Mouse (Mus musculus) heart, embryonic 13.5 days (tissue): ENCODE results near the gene H2afz. TPM values are rescaled to one million over a fixed set of nuclear protein-coding genes. Genes with fewer than 3 reads are reported as not detected.
"Not testable (repeated sequence)": the region's sequence is repeated elsewhere in the genome, so short reads cannot be mapped to it uniquely, and the experiment has no call there.

Experiments used
- ATAC-seq: fragments of 200-750 bp; cut with Nextera tagmentation; 2 replicates; pipeline ENCODE4 v1.8.0; 2017; ENCODE audit warnings: moderate TSS enrichment; ENCODE audit not compliant: insufficient number of reproducible peaks, low FRiP score, low TSS enrichment; ENCODE audit errors: extremely low read depth
- H3K27ac ChIP-seq: fragments of 300-500 bp; sonication (generic); replicated peaks from 2 replicates; pipeline ENCODE4 v1.5.1; 2015; ENCODE audit warnings: moderate library complexity, mild to moderate bottlenecking, inconsistent platforms
- H3K27me3 ChIP-seq: fragments of 300-500 bp; sonication (generic); replicated peaks from 2 replicates; pipeline ENCODE4 v1.6.1; 2015; ENCODE audit warnings: mild to moderate bottlenecking, inconsistent platforms
- H3K36me3 ChIP-seq: fragments of 300-500 bp; sonication (generic); 2 replicates; pipeline ENCODE4 v1.6.1; 2015; ENCODE audit warnings: mild to moderate bottlenecking, inconsistent platforms
- H3K4me1 ChIP-seq: fragments of 300-500 bp; sonication (generic); 2 replicates; pipeline ENCODE4 v1.6.1; 2015; ENCODE audit warnings: inconsistent platforms
- H3K4me2 ChIP-seq: fragments of 300-500 bp; sonication (generic); 2 replicates; pipeline ENCODE4 v1.6.1; 2015; ENCODE audit warnings: inconsistent platforms, mild to moderate bottlenecking, moderate library complexity
- H3K4me3 ChIP-seq: fragments of 300-500 bp; sonication (generic); 2 replicates; pipeline ENCODE4 v1.5.1; 2015; ENCODE audit warnings: moderate library complexity, mild to moderate bottlenecking, inconsistent platforms
- H3K9ac ChIP-seq: fragments of 300-500 bp; sonication (generic); 2 replicates; pipeline ENCODE4 v1.6.1; 2015; ENCODE audit warnings: inconsistent platforms, mild to moderate bottlenecking, moderate library complexity
- H3K9me3 ChIP-seq: fragments of 300-500 bp; sonication (generic); 2 replicates; pipeline ENCODE4 v1.6.1; 2016; ENCODE audit warnings: inconsistent platforms
- WGBS: fragments of 180-500 bp; shearing (Covaris S2); methylation state at CpG from one replicate; pipeline ENCODE4 v1.1.7; 2015; ENCODE audit warnings: mixed read lengths; 5-methylcytosine and 5-hydroxymethylcytosine counted together
- polyA plus RNA-seq: library from polyadenylated mRNA; unstranded; fragments of >200 nt; fragmentation: Nextera tagmentation; extraction: Ambion mirVana; gene quantifications from 2 replicates; pipeline ENCODE4 v1.2.1, GENCODE M21; 2015

Gene H2afz
- polyA plus RNA-seq, 1 experiment from 2014 or later: 1,149 TPM

- no peak overlapping the region for H3K9ac ChIP-seq
- 72% methylated on average over 3 of the region's 3 CpGs for WGBS
Measured at GRCm38 (mm10) chr3:137891089-137891488, 26.8 kb downstream of the H2afz start.

GRCm38 (mm10) chr3:137892118-137892517 is 27.8 kb downstream of the H2afz start:
- Histone ChIP-seq H3K36me3 (peaks cover 77% of the 10 kb centered on the region), H3K9me3 (no peaks in the 10 kb centered on the region), H3K9ac (no peak overlapping the region), H3K27ac (no peak overlapping the region), H3K27me3 (no peaks in the 10 kb centered on the region), H3K4me3 (no peak overlapping the region), H3K4me1 (no peaks in the 10 kb centered on the region), H3K4me2 (no peak overlapping the region)
- ATAC-seq: no peak
- WGBS: 87% methylated on average over 4 of the region's 4 CpGs

More at GRCm38 (mm10) chr3:137891089-137891488, 26.8 kb downstream of the H2afz start:
- Histone ChIP-seq H3K4me2 (no peak overlapping the region), H3K9me3 (no peaks in the 10 kb centered on the region), H3K27me3 (no peaks in the 10 kb centered on the region), H3K27ac (no peak overlapping the region), H3K36me3 (peaks cover 78% of the 10 kb centered on the region), H3K4me1 (no peaks in the 10 kb centered on the region), H3K4me3 (no peak overlapping the region)
- no peak for ATAC-seq

- H3K4me3 ChIP-seq: no peak overlapping the region
- no peaks in the 10 kb centered on the region for H3K9me3 ChIP-seq
- H3K27me3 ChIP-seq: no peaks in the 10 kb centered on the region
- H3K9ac ChIP-seq: no peak overlapping the region
- 86% methylated on average over 4 of the region's 4 CpGs for WGBS
- peaks cover 80% of the 10 kb centered on the region for H3K36me3 ChIP-seq
- H3K27ac ChIP-seq: no peak overlapping the region
- no peaks in the 10 kb centered on the region for H3K4me1 ChIP-seq
- ATAC-seq: no peak
- H3K4me2 ChIP-seq: no peak overlapping the region
Measured at GRCm38 (mm10) chr3:137893789-137894188, 29.5 kb downstream of the H2afz start.

- 85% methylated on average over 3 of the region's 3 CpGs for WGBS
Measured at GRCm38 (mm10) chr3:137895196-137895595, 30.9 kb downstream of the H2afz start.

GRCm38 (mm10) chr3:137896386-137896785 is 32.1 kb downstream of the H2afz start:
- peaks cover 83% of the 10 kb centered on the region for H3K36me3 ChIP-seq
- ATAC-seq: no peak
- no peak overlapping the region for H3K4me3 ChIP-seq
- H3K4me1 ChIP-seq: no peaks in the 10 kb centered on the region
- WGBS: 90% methylated on average over 4 of the region's 4 CpGs
- no peak overlapping the region for H3K4me2 ChIP-seq
- no peaks in the 10 kb centered on the region for H3K9me3 ChIP-seq
- H3K27me3 ChIP-seq: no peaks in the 10 kb centered on the region
- H3K27ac ChIP-seq: no peak overlapping the region
- H3K9ac ChIP-seq: no peak overlapping the region

More at GRCm38 (mm10) chr3:137895196-137895595, 30.9 kb downstream of the H2afz start:
- no peak overlapping the region for H3K27ac ChIP-seq
- no peak overlapping the region for H3K4me2 ChIP-seq
- no peaks in the 10 kb centered on the region for H3K9me3 ChIP-seq
- H3K4me3 ChIP-seq: no peak overlapping the region
- H3K36me3 ChIP-seq: peaks cover 76% of the 10 kb centered on the region
- no peaks in the 10 kb centered on the region for H3K4me1 ChIP-seq
- ATAC-seq: no peak
- no peaks in the 10 kb centered on the region for H3K27me3 ChIP-seq
- H3K9ac ChIP-seq: no peak overlapping the region

GRCm38 (mm10) chr3:137896867-137897266 is 32.6 kb downstream of the H2afz start:
- Histone ChIP-seq H3K9me3 (no peaks in the 10 kb centered on the region), H3K36me3 (peaks cover 86% of the 10 kb centered on the region), H3K27me3 (no peaks in the 10 kb centered on the region), H3K4me2 (no peak overlapping the region), H3K4me1 (no peaks in the 10 kb centered on the region), H3K27ac (no peak overlapping the region), H3K4me3 (no peak overlapping the region), H3K9ac (no peak overlapping the region)
- WGBS: 83% methylated on average over 3 of the region's 3 CpGs
- ATAC-seq: no peak

GRCm38 (mm10) chr3:137897685-137898084 is 33.4 kb downstream of the H2afz start:
- no peak overlapping the region for H3K9ac ChIP-seq
- 77% methylated on average over 5 of the region's 5 CpGs for WGBS
- H3K9me3 ChIP-seq: no peaks in the 10 kb centered on the region
- no peaks in the 10 kb centered on the region for H3K27me3 ChIP-seq
- peaks cover 86% of the 10 kb centered on the region for H3K36me3 ChIP-seq
- no peak for ATAC-seq
- no peak overlapping the region for H3K4me3 ChIP-seq
- H3K4me1 ChIP-seq: no peaks in the 10 kb centered on the region
- H3K4me2 ChIP-seq: no peak overlapping the region
- no peak overlapping the region for H3K27ac ChIP-seq

GRCm38 (mm10) chr3:137900149-137900548 is 35.9 kb downstream of the H2afz start:
- ATAC-seq: no peak
- Histone ChIP-seq H3K27ac (no peak overlapping the region), H3K36me3 (peaks cover 84% of the 10 kb centered on the region), H3K4me3 (no peak overlapping the region), H3K4me2 (no peak overlapping the region), H3K4me1 (no peaks in the 10 kb centered on the region), H3K27me3 (no peaks in the 10 kb centered on the region), H3K9ac (no peak overlapping the region), H3K9me3 (no peaks in the 10 kb centered on the region)
- 84% methylated on average over 10 of the region's 10 CpGs for WGBS

- no peak overlapping the region for H3K9ac ChIP-seq
- H3K27me3 ChIP-seq: no peaks in the 10 kb centered on the region
- H3K27ac ChIP-seq: no peak overlapping the region
- WGBS: 67% methylated on average over 2 of the region's 2 CpGs
- H3K4me3 ChIP-seq: no peak overlapping the region
- H3K9me3 ChIP-seq: no peaks in the 10 kb centered on the region
- H3K36me3 ChIP-seq: peaks cover 39% of the 10 kb centered on the region
- H3K4me2 ChIP-seq: no peak overlapping the region
- H3K4me1 ChIP-seq: peaks cover 10% of the 10 kb centered on the region
- no peak for ATAC-seq
Measured at GRCm38 (mm10) chr3:137913093-137913492, 48.8 kb downstream of the H2afz start.

GRCm38 (mm10) chr3:137914567-137914966 is 50.3 kb downstream of the H2afz start:
- H3K4me3 ChIP-seq, H3K9ac ChIP-seq, H3K27ac ChIP-seq, ATAC-seq, H3K4me2 ChIP-seq, H3K27me3 ChIP-seq, H3K9me3 ChIP-seq: not testable (repeated sequence)
- Histone ChIP-seq H3K4me1 (peaks cover 17% of the 10 kb centered on the region), H3K36me3 (peaks cover 26% of the 10 kb centered on the region)
- WGBS: 86% methylated on average over 1 of the region's 1 CpGs
